Comparison of ENCODE assay signal across 8 mouse cellular contexts in the genomic region with DNA sequence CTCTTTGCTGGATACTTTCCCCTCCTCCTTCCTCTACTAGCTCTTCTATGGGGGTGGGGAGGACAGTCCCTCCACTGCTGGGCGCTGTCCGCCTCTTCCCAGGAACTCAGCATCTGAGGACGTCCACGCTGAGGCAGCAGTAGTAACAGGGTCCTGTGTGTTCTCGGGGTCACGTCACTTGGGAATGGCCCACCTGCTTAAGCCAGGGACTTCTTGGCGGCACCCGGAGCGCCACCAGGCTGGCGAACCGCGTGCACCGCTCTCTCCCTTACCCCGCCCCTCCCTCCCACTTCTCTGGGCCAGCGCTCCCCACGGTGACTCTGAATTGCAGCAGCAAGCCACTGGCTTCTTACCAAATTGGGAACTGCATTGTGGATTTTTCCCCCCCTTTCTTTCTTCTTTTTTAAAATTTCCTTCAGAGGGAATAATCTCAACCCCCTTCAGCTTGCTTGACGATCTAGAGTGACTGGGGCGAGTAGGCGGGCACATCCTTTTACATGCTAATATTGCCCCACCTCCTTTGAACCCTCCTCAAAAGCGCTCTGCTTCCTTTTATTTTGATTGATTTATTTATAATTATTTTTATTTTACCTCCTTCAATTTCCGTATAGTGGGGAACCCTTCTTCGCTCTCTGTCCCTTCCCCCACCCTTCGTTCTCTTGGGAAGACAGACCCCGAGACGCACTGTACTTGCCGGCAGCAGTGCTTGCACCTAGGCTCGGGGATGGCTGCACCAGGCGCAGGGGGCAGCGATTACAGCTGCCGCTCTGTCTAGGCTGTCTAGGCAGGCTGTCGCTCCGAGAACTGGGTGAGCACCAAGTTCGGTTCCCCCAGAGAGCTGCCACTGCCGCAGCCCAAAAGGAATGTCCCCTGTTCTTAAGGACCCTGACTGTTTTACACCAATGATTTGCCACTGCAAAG.
DNase-seq lines count a peak whose midpoint lies in the region.

No protein-coding gene starts in this region.

- under 1% methylated on average over 34 of the region's 34 CpGs for WGBS in hindbrain, embryonic 10.5 days

- peak; percentile 28 for DNase-seq in layer of hippocampus, adult 11-12 months (ENCODE audit: low spot score)
- no peak for DNase-seq in layer of hippocampus, adult 9-10 months (ENCODE audit: low spot score)
- peak; percentile 21 to 26 for DNase-seq in cerebellum, postnatal 4 days (ENCODE audit: low spot score in 2 of 2)
- DNase-seq in hindbrain, embryonic 10.5 days (ENCODE audit: low spot score) = peak; percentile 63
- peak; percentile 26 to 48 for DNase-seq in left cerebral cortex, postnatal 10 days (ENCODE audit: extremely low spot score in 1 of 2, low spot score in 2 of 2)
- DNase-seq in neural tube, embryonic 10.5 days (ENCODE audit: extremely low spot score, low spot score) = peak; percentile 61
- no peak for DNase-seq in gastrocnemius, adult 8-10 months (ENCODE audit: low spot score in 2 of 2)
- no peak for DNase-seq in heart, adult 11 months

- H3K27me3 ChIP-seq in hindbrain, embryonic 10.5 days (ENCODE audit: insufficient read depth, poor library complexity, severe bottlenecking) = peaks cover 9% of the 10 kb centered on the region

- H3K27ac ChIP-seq in hindbrain, embryonic 10.5 days = peak overlapping the region; percentile 81

- intact Hi-C loops in left cerebral cortex, postnatal 10 days (cut with DNase I) = loop anchor here (10.0 kb wide), 1 partner anchor 173 kb away; no protein-coding TSS in a partner anchor

- H3K9me3 ChIP-seq in hindbrain, embryonic 10.5 days = no peaks in the 10 kb centered on the region

- H3K4me1 ChIP-seq in hindbrain, embryonic 10.5 days (replicated peaks) = peaks cover 18% of the 10 kb centered on the region

- peak overlapping the region; percentile 54 for H3K4me3 ChIP-seq in hindbrain, embryonic 10.5 days

- no peaks in the 10 kb centered on the region for H3K36me3 ChIP-seq in hindbrain, embryonic 10.5 days

Comparison
In these comparisons a context has a peak if more than half of its experiments do, and no peak if none do; other contexts are left out.
1. DNase-seq: peak in layer of hippocampus, adult 11-12 months (single experiment), cerebellum, postnatal 4 days (2 of 2), hindbrain, embryonic 10.5 days (single experiment), left cerebral cortex, postnatal 10 days (2 of 2) and neural tube, embryonic 10.5 days (single experiment); none in layer of hippocampus, adult 9-10 months (single experiment), gastrocnemius, adult 8-10 months (0 of 2) and heart, adult 11 months (single experiment).